Mouse (Mus musculus) megakaryocyte-erythroid progenitor cell, adult 5-6 weeks (primary cell): ENCODE measurements around the gene Jmjd8. TPM values are rescaled to one million over a fixed set of nuclear protein-coding genes. Genes with fewer than 3 reads are reported as not detected.
"Not testable (repeated sequence)": the region's sequence is repeated elsewhere in the genome, so short reads cannot be mapped to it uniquely, and the experiment has no call there.

Source experiments
- ATAC-seq: replicated peaks from 2 replicates; pipeline ENCODE4 v1.8.0; 2016; ENCODE audit warnings: mild to moderate bottlenecking, inconsistent platforms; ENCODE audit not compliant: severe bottlenecking, poor library complexity, low FRiP score, low TSS enrichment
- total RNA-seq, 2 experiments: library from RNA; stranded (forward) in 1 of 2; stranded (reverse) in 1 of 2; fragments of 200-1000, 215-1000 nt in 1 of 2; fragments of >200 nt in 1 of 2; fragmentation: Nextera tagmentation in 1 of 2; gene quantifications; 2 replicates each; pipeline ENCODE4 v1.2.3; 2014 to 2017

The Jmjd8 gene
- total RNA-seq, 2 experiments from 2014 or later: 21.5 to 31.7 TPM

- ATAC-seq: no peak
These were observed 22.2 kb upstream of the Jmjd8 start for GRCm38 (mm10) chr17:25806507-25806906.

GRCm38 (mm10) chr17:25807452-25807851 is 21.2 kb upstream of the Jmjd8 start:
- not testable (repeated sequence) for ATAC-seq

- ATAC-seq: no peak
These were observed 20.6 kb upstream of the Jmjd8 start for GRCm38 (mm10) chr17:25808028-25808427.

GRCm38 (mm10) chr17:25808789-25809605 is 19.7 kb upstream of the Jmjd8 start, which contains the start of gene Fbxl16:
Fbxl16 (plus strand) TSS chr17:25809085.
- no peak for ATAC-seq

- no peak for ATAC-seq
These were observed 18.9 kb upstream of the Jmjd8 start for GRCm38 (mm10) chr17:25809606-25810340.

- ATAC-seq: no peak
These were observed 17.8 kb upstream of the Jmjd8 start for GRCm38 (mm10) chr17:25810890-25811289.

- ATAC-seq: peak; percentile 69
These were observed 15.2 kb upstream of the Jmjd8 start for GRCm38 (mm10) chr17:25813471-25813870.

GRCm38 (mm10) chr17:25817662-25818061 is 11.0 kb upstream of the Jmjd8 start:
- no peak for ATAC-seq

- 0 out of 2 replicates have a peak, but pooled peaks have one; percentile 23 for ATAC-seq
These were observed 9.6 kb upstream of the Jmjd8 start for GRCm38 (mm10) chr17:25818851-25819780.

- peak; percentile 72 for ATAC-seq
These were observed 5.2 kb upstream of the Jmjd8 start, which contains the start of gene Wdr24 for GRCm38 (mm10) chr17:25823452-25823851. Wdr24 (plus strand) TSS chr17:25823627.

- ATAC-seq: no peak
These were observed 4.1 kb upstream of the Jmjd8 start for GRCm38 (mm10) chr17:25824362-25825142.

- ATAC-seq: no peak
These were observed 3.4 kb upstream of the Jmjd8 start for GRCm38 (mm10) chr17:25825311-25825710.

- ATAC-seq: no peak
These were observed 2.6 kb upstream of the Jmjd8 start for GRCm38 (mm10) chr17:25825984-25826570.

- ATAC-seq: no peak
These were observed 1.7 kb upstream of the Jmjd8 start for GRCm38 (mm10) chr17:25827011-25827410.

GRCm38 (mm10) chr17:25827546-25828222 is 983 bp upstream of the Jmjd8 start:
- ATAC-seq: no peak

GRCm38 (mm10) chr17:25828223-25828594 is 458 bp upstream of the Jmjd8 start:
- ATAC-seq: no peak

GRCm38 (mm10) chr17:25829558-25830017 is 921 bp downstream of the Jmjd8 start:
- no peak for ATAC-seq
